Mouse (Mus musculus): ENCODE data around the gene Cdc42se1.

DNA sequence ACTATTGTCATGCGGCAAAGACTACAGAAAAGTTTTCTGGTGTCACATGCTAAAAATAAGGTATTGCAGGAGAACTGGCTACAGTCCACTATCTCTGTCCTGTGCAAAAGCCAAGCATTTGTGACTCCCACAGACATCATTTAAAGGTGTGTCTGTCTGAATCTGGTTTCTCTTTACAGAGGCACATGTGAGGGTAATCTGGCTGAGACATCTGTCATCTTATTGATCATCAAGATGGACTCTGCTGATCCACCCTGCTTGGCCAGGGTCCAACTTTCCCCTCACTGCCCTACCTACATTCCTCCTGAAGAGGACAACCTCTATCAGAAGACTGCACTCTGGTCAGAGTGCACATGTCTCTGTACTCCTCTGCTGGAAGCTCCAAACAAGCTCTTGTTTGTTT is 48.6 kb downstream of the Cdc42se1 start:
- TF ChIP-seq CTCF (IDR thresholded peaks at IDR 0.05; ENCODE audit: insufficient read depth, low read length), result no peak
- TF ChIP-seq POLR2A (IDR thresholded peaks at IDR 0.05; ENCODE audit: borderline replicate concordance, extremely low read depth, low read depth, low read length), result no peak
